Mouse (Mus musculus): ENCODE measurements around the gene H13. TPM values are rescaled to one million over a fixed set of nuclear protein-coding genes. Genes with fewer than 3 reads are reported as not detected.

Gene H13
- polyA plus RNA-seq, 1 experiment from 2014 or later = 181 TPM

DNA sequence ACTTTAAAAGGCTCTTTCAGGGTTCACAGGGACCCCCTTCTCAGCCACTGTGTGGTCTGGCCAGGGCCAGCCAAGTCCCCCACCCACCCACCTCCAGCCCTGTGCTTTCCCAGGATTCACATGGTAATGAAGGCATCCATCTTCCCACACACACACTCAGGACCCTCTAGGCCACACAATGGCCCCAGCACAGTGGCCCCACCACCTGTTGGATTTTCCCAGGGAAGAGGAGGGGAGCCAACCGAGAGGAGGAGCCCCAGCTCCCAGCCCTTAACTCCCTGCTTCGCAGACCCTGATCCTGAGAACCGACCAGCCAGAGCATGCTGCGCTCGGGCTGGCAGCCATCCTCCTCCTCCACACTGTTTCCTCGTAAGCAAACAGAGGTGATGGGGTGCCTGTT is 48.8 kb downstream of the H13 start:
- H3K27ac ChIP-seq (ENCODE audit: low read length) = no peak overlapping the region
- no peaks in the 10 kb centered on the region for H3K36me3 ChIP-seq (ENCODE audit: control insufficient read depth, insufficient read depth, low read length)
- H3K4me3 ChIP-seq (ENCODE audit: low read depth, low read length) = no peak overlapping the region
- no peak overlapping the region for H3K4me2 ChIP-seq (ENCODE audit: low read length)
- no peaks in the 10 kb centered on the region for H3K9me3 ChIP-seq (replicated peaks; ENCODE audit: control insufficient read depth, low read length, poor library complexity, severe bottlenecking)
- 12% methylated on average over 6 of the region's 6 CpGs for WGBS
- H3K4me1 ChIP-seq (ENCODE audit: control insufficient read depth, insufficient read depth, low read length) = no peaks in the 10 kb centered on the region
- no peak overlapping the region for H3K9ac ChIP-seq (ENCODE audit: low read depth, low read length)
- peak; percentile 68 for ATAC-seq
- H3K27me3 ChIP-seq (ENCODE audit: control insufficient read depth, insufficient read depth, low read depth, low read length) = no peaks in the 10 kb centered on the region

DNA sequence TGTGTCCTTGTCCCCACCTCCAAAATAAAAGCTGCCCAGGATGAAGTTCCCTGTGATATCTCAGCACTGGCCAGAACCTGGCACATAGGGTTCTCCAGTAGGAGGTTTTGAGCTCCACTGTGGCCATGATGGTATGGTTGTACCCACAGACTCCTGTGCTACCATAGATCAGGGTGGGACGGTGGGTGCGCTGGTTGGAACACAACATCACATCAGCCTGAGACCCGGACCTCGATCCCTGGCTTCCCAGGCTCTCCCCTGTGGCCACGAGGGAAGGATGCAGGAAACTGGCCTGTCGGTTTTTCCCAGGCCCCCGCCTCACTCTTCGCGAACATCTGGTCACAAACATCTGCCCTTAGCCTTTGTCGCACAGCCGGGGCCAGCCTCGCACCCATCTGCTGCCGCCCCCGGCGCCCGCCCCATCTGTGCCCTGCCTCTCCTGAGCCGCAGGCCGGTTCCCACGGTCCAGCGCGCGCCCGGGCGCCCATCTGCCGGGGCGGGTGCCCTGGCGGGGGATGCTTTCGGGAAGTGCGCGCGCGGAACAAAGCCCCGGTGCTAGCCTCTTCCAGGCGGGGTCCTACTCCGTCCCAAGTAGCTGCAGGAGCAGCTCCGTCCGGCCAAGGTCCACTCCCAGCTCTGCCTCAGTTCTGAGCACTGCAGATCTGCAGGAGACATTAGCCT is 54.5 kb downstream of the H13 start:
- Histone ChIP-seq H3K4me3 (ENCODE audit: low read depth, low read length) (peak overlapping the region; percentile 30), H3K4me2 (ENCODE audit: low read length) (peak overlapping the region; percentile 56), H3K4me1 (ENCODE audit: control insufficient read depth, insufficient read depth, low read length) (no peaks in the 10 kb centered on the region), H3K9ac (ENCODE audit: low read depth, low read length) (peak overlapping the region; percentile 61), H3K36me3 (ENCODE audit: control insufficient read depth, insufficient read depth, low read length) (no peaks in the 10 kb centered on the region), H3K27ac (ENCODE audit: low read length) (no peak overlapping the region), H3K27me3 (ENCODE audit: control insufficient read depth, insufficient read depth, low read depth, low read length) (0 out of 2 replicates have a peak, but pooled peaks cover 2% of the 10 kb centered on the region), H3K9me3 (replicated peaks; ENCODE audit: control insufficient read depth, low read length, poor library complexity, severe bottlenecking) (no peaks in the 10 kb centered on the region)
- WGBS = 2% methylated on average over 33 of the region's 37 CpGs
- peak; percentile 62; the same call in 1 of the 2 replicates for ATAC-seq

- H3K36me3 ChIP-seq (ENCODE audit: control insufficient read depth, insufficient read depth, low read length) = no peaks in the 10 kb centered on the region
- no peak overlapping the region for H3K27ac ChIP-seq (ENCODE audit: low read length)
- H3K4me3 ChIP-seq (ENCODE audit: low read depth, low read length) = peak overlapping the region; percentile 30
- H3K27me3 ChIP-seq (ENCODE audit: control insufficient read depth, insufficient read depth, low read depth, low read length) = 0 out of 2 replicates have a peak, but pooled peaks cover 2% of the 10 kb centered on the region
- H3K4me1 ChIP-seq (ENCODE audit: control insufficient read depth, insufficient read depth, low read length) = no peaks in the 10 kb centered on the region
- no peaks in the 10 kb centered on the region for H3K9me3 ChIP-seq (replicated peaks; ENCODE audit: control insufficient read depth, low read length, poor library complexity, severe bottlenecking)
- H3K4me2 ChIP-seq (ENCODE audit: low read length) = no peak overlapping the region
- peak overlapping the region; percentile 61; the same call in 1 of the 2 replicates for H3K9ac ChIP-seq (ENCODE audit: low read depth, low read length)
- 70% methylated on average over 3 of the region's 3 CpGs for WGBS
- no peak for ATAC-seq
Measured at GRCm38 (mm10) chr2:152724332-152724723, 55.1 kb downstream of the H13 start.

DNA sequence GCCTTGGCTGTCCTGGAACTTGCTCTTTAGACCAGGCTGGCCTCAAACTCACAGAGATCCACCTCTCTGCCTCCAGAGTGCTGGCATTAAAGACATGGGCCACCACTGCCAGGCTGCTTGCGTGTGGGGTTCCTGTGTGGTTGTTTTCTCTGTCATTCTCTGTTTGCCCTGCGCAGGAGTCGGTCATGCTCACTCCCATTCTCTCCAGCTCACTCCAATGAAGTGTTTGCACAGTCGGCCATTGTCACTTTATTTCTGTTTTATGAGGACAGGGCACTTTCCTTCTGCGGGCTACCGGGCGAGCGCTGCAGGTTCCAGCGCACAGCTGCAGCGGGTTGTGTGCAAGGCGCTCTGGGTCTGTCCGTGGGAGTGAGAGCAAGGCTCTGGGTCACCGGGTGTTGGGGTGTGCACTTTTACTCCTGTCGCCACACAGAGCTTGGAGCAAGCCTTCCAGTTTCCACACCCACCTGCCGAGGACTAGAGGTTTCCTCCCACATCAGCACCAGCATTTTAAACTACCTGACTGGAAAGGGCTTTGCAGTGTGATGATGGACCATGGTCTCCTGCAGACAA is 56.0 kb downstream of the H13 start:
- Histone ChIP-seq H3K27me3 (ENCODE audit: control insufficient read depth, insufficient read depth, low read depth, low read length) (0 out of 2 replicates have a peak, but pooled peaks cover 2% of the 10 kb centered on the region), H3K36me3 (ENCODE audit: control insufficient read depth, insufficient read depth, low read length) (no peaks in the 10 kb centered on the region), H3K4me1 (ENCODE audit: control insufficient read depth, insufficient read depth, low read length) (no peaks in the 10 kb centered on the region), H3K4me2 (ENCODE audit: low read length) (no peak overlapping the region), H3K27ac (ENCODE audit: low read length) (no peak overlapping the region), H3K9me3 (replicated peaks; ENCODE audit: control insufficient read depth, low read length, poor library complexity, severe bottlenecking) (no peaks in the 10 kb centered on the region), H3K9ac (ENCODE audit: low read depth, low read length) (no peak overlapping the region), H3K4me3 (ENCODE audit: low read depth, low read length) (no peak overlapping the region)
- 70% methylated on average over 15 of the region's 15 CpGs for WGBS
- ATAC-seq = no peak

DNA sequence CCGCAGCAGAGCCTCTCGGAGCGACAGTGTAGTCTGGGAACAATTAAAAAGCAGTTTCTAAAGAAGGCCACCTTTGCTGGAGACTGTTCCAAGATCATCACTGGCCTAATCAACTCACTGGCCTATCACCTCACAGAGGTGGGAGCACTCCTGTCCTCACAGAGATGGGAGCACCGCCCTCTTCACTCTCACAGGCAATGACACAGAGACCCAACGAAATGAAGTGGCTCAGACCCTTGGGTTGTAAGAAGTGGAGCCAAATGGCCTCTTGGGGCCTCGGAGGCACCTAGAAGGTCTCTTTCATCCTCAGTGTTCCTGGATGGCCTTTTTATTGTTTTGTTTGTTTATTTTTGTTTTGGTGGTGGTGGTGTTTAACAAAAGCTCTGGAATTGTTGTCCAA is 57.0 kb downstream of the H13 start:
- 88% methylated on average over 6 of the region's 6 CpGs for whole genome bisulfite sequencing
- Histone ChIP-seq H3K27me3 (ENCODE audit: control insufficient read depth, insufficient read depth, low read depth, low read length) (0 out of 2 replicates have a peak, but pooled peaks cover 2% of the 10 kb centered on the region), H3K9me3 (replicated peaks; ENCODE audit: control insufficient read depth, low read length, poor library complexity, severe bottlenecking) (no peaks in the 10 kb centered on the region), H3K4me3 (ENCODE audit: low read depth, low read length) (no peak overlapping the region), H3K27ac (ENCODE audit: low read length) (no peak overlapping the region), H3K4me1 (ENCODE audit: control insufficient read depth, insufficient read depth, low read length) (no peaks in the 10 kb centered on the region), H3K9ac (ENCODE audit: low read depth, low read length) (no peak overlapping the region), H3K36me3 (ENCODE audit: control insufficient read depth, insufficient read depth, low read length) (no peaks in the 10 kb centered on the region), H3K4me2 (ENCODE audit: low read length) (no peak overlapping the region)
- no peak for ATAC-seq

- Histone ChIP-seq H3K36me3 (ENCODE audit: control insufficient read depth, insufficient read depth, low read length) (no peaks in the 10 kb centered on the region), H3K4me1 (ENCODE audit: control insufficient read depth, insufficient read depth, low read length) (no peaks in the 10 kb centered on the region), H3K4me3 (ENCODE audit: low read depth, low read length) (no peak overlapping the region), H3K9me3 (replicated peaks; ENCODE audit: control insufficient read depth, low read length, poor library complexity, severe bottlenecking) (no peaks in the 10 kb centered on the region), H3K4me2 (ENCODE audit: low read length) (no peak overlapping the region), H3K27ac (ENCODE audit: low read length) (no peak overlapping the region), H3K27me3 (ENCODE audit: control insufficient read depth, insufficient read depth, low read depth, low read length) (0 out of 2 replicates have a peak, but pooled peaks cover 2% of the 10 kb centered on the region), H3K9ac (ENCODE audit: low read depth, low read length) (no peak overlapping the region)
- ATAC-seq = no peak
- WGBS = 60% methylated on average over 6 of the region's 6 CpGs
Measured at GRCm38 (mm10) chr2:152726751-152727335, 57.6 kb downstream of the H13 start.

- H3K9ac ChIP-seq (ENCODE audit: low read depth, low read length) = no peak overlapping the region
- no peak overlapping the region for H3K27ac ChIP-seq (ENCODE audit: low read length)
- no peak overlapping the region for H3K4me2 ChIP-seq (ENCODE audit: low read length)
- no peaks in the 10 kb centered on the region for H3K36me3 ChIP-seq (ENCODE audit: control insufficient read depth, insufficient read depth, low read length)
- H3K4me1 ChIP-seq (ENCODE audit: control insufficient read depth, insufficient read depth, low read length) = no peaks in the 10 kb centered on the region
- H3K4me3 ChIP-seq (ENCODE audit: low read depth, low read length) = no peak overlapping the region
- WGBS = 83% methylated on average over 14 of the region's 14 CpGs
- H3K27me3 ChIP-seq (ENCODE audit: control insufficient read depth, insufficient read depth, low read depth, low read length) = 0 out of 2 replicates have a peak, but pooled peaks cover 2% of the 10 kb centered on the region
- ATAC-seq = no peak
- H3K9me3 ChIP-seq (replicated peaks; ENCODE audit: control insufficient read depth, low read length, poor library complexity, severe bottlenecking) = no peaks in the 10 kb centered on the region
Measured at GRCm38 (mm10) chr2:152727795-152728510, 58.7 kb downstream of the H13 start.

- no peak overlapping the region for H3K27ac ChIP-seq (ENCODE audit: low read length)
- 89% methylated on average over 7 of the region's 7 CpGs for WGBS
- H3K4me1 ChIP-seq (ENCODE audit: control insufficient read depth, insufficient read depth, low read length) = no peaks in the 10 kb centered on the region
- H3K9ac ChIP-seq (ENCODE audit: low read depth, low read length) = no peak overlapping the region
- H3K9me3 ChIP-seq (replicated peaks; ENCODE audit: control insufficient read depth, low read length, poor library complexity, severe bottlenecking) = no peaks in the 10 kb centered on the region
- no peaks in the 10 kb centered on the region for H3K36me3 ChIP-seq (ENCODE audit: control insufficient read depth, insufficient read depth, low read length)
- no peak overlapping the region for H3K4me2 ChIP-seq (ENCODE audit: low read length)
- H3K4me3 ChIP-seq (ENCODE audit: low read depth, low read length) = no peak overlapping the region
- H3K27me3 ChIP-seq (ENCODE audit: control insufficient read depth, insufficient read depth, low read depth, low read length) = 0 out of 2 replicates have a peak, but pooled peaks cover under 1% of the 10 kb centered on the region
- no peak for ATAC-seq
Measured at GRCm38 (mm10) chr2:152728594-152728993, 59.3 kb downstream of the H13 start.
